Mouse (Mus musculus): ENCODE results near the gene Cd37. TPM values are rescaled to one million over a fixed set of nuclear protein-coding genes. Genes with fewer than 3 reads are reported as not detected.

The Cd37 gene
- polyA plus RNA-seq, 1 experiment from 2014 or later, result 1.4 TPM

GRCm38 (mm10) chr7:45189600-45189999, 49.3 kb downstream of the Cd37 start:
- ATAC-seq (ENCODE audit: insufficient number of reproducible peaks, low FRiP score), result no peak
- Histone ChIP-seq H3K27ac (ENCODE audit: poor library complexity, severe bottlenecking) (no peak overlapping the region), H3K9me3 (replicated peaks) (no peaks in the 10 kb centered on the region), H3K27me3 (replicated peaks) (peaks cover 89% of the 10 kb centered on the region), H3K36me3 (no peaks in the 10 kb centered on the region), H3K4me2 (no peak overlapping the region), H3K4me1 (replicated peaks) (peaks cover 13% of the 10 kb centered on the region), H3K4me3 (no peak overlapping the region), H3K9ac (no peak overlapping the region)
- 40% methylated on average over 16 of the region's 16 CpGs for WGBS

- ATAC-seq (ENCODE audit: insufficient number of reproducible peaks, low FRiP score), result no peak
- Histone ChIP-seq H3K27ac (ENCODE audit: poor library complexity, severe bottlenecking) (no peak overlapping the region), H3K4me2 (no peak overlapping the region), H3K4me1 (replicated peaks) (peaks cover 18% of the 10 kb centered on the region), H3K9me3 (replicated peaks) (no peaks in the 10 kb centered on the region), H3K9ac (no peak overlapping the region), H3K27me3 (replicated peaks) (peaks cover 98% of the 10 kb centered on the region), H3K4me3 (no peak overlapping the region), H3K36me3 (no peaks in the 10 kb centered on the region)
- WGBS, result 64% methylated on average over 7 of the region's 7 CpGs
Observed at GRCm38 (mm10) chr7:45185921-45186320, 53.0 kb downstream of the Cd37 start.

- Histone ChIP-seq H3K27me3 (replicated peaks) (peaks cover 98% of the 10 kb centered on the region), H3K36me3 (no peaks in the 10 kb centered on the region), H3K27ac (ENCODE audit: poor library complexity, severe bottlenecking) (no peak overlapping the region), H3K4me2 (no peak overlapping the region), H3K4me1 (replicated peaks) (peaks cover 23% of the 10 kb centered on the region), H3K9me3 (replicated peaks) (no peaks in the 10 kb centered on the region), H3K9ac (no peak overlapping the region), H3K4me3 (no peak overlapping the region)
- no peak for ATAC-seq (ENCODE audit: insufficient number of reproducible peaks, low FRiP score)
- WGBS, result 68% methylated on average over 7 of the region's 7 CpGs
Observed at GRCm38 (mm10) chr7:45183672-45184071, 55.2 kb downstream of the Cd37 start.

Other genes starting within 250 kb of the Cd37 start
- gene Irf3, start 241.5 kb downstream of the Cd37 start, polyA plus RNA-seq (2016; fragmentation: Nextera tagmentation; extraction: Ambion mirVana), result 59.5 and 60.8 TPM in 2 replicates
- gene Bcl2l12, start 240.4 kb downstream of the Cd37 start, polyA plus RNA-seq (2016; fragmentation: Nextera tagmentation; extraction: Ambion mirVana), result 42.1 and 42.5 TPM in 2 replicates
- gene Scaf1, start 222.8 kb downstream of the Cd37 start, polyA plus RNA-seq (2016; fragmentation: Nextera tagmentation; extraction: Ambion mirVana), result 37.0 and 41.2 TPM in 2 replicates
- 79.3 and 79.4 TPM in 2 replicates for gene Rras, start 221.2 kb downstream of the Cd37 start, polyA plus RNA-seq (2016; fragmentation: Nextera tagmentation; extraction: Ambion mirVana)
- gene Prr12, start 186.2 kb downstream of the Cd37 start, polyA plus RNA-seq (2016; fragmentation: Nextera tagmentation; extraction: Ambion mirVana), result 7.1 and 7.2 TPM in 2 replicates
- gene Nosip, start 176.7 kb downstream of the Cd37 start, polyA plus RNA-seq (2016; fragmentation: Nextera tagmentation; extraction: Ambion mirVana), result 43.3 and 45.7 TPM in 2 replicates
- 13.6 and 14.0 TPM in 2 replicates for gene Prrg2, start 176.4 kb downstream of the Cd37 start, polyA plus RNA-seq (2016; fragmentation: Nextera tagmentation; extraction: Ambion mirVana)
- gene Rcn3, start 146.9 kb downstream of the Cd37 start, polyA plus RNA-seq (2016; fragmentation: Nextera tagmentation; extraction: Ambion mirVana), result 290 and 291 TPM in 2 replicates
- 28.1 and 28.3 TPM in 2 replicates for gene Fcgrt, start 135.3 kb downstream of the Cd37 start, polyA plus RNA-seq (2016; fragmentation: Nextera tagmentation; extraction: Ambion mirVana)
- 1,003 and 1,022 TPM in 2 replicates for gene Rps11, start 114.7 kb downstream of the Cd37 start, polyA plus RNA-seq (2016; fragmentation: Nextera tagmentation; extraction: Ambion mirVana)
- 868 and 880 TPM in 2 replicates for gene Rpl13a, start 110.4 kb downstream of the Cd37 start, polyA plus RNA-seq (2016; fragmentation: Nextera tagmentation; extraction: Ambion mirVana)
- gene Gm45713, start 102.9 kb downstream of the Cd37 start, polyA plus RNA-seq (2016; fragmentation: Nextera tagmentation; extraction: Ambion mirVana), result 0.22 and 0.50 TPM in 2 replicates
- 1.1 and 1.2 TPM in 2 replicates for gene Flt3l, start 102.7 kb downstream of the Cd37 start, polyA plus RNA-seq (2016; fragmentation: Nextera tagmentation; extraction: Ambion mirVana)
- 81.3 and 86.2 TPM in 2 replicates for gene Pih1d1, start 84.8 kb downstream of the Cd37 start, polyA plus RNA-seq (2016; fragmentation: Nextera tagmentation; extraction: Ambion mirVana)
- gene Aldh16a1, start 84.5 kb downstream of the Cd37 start, polyA plus RNA-seq (2016; fragmentation: Nextera tagmentation; extraction: Ambion mirVana), result 34.9 and 39.6 TPM in 2 replicates
- gene Slc17a7, start 75.2 kb downstream of the Cd37 start, polyA plus RNA-seq (2016; fragmentation: Nextera tagmentation; extraction: Ambion mirVana), result 2.6 and 3.8 TPM in 2 replicates
- gene Gfy, start 59.5 kb downstream of the Cd37 start, polyA plus RNA-seq (2016; fragmentation: Nextera tagmentation; extraction: Ambion mirVana), result not detected in 2 replicates
- 0.40 TPM in 1 of 2 replicates, not detected in the other for gene Pth2, start 58.1 kb downstream of the Cd37 start, polyA plus RNA-seq (2016; fragmentation: Nextera tagmentation; extraction: Ambion mirVana)
- 0.62 and 0.70 TPM in 2 replicates for gene Ccdc155, start 34.2 kb downstream of the Cd37 start, polyA plus RNA-seq (2016; fragmentation: Nextera tagmentation; extraction: Ambion mirVana)
- gene Dkkl1, start 27.0 kb downstream of the Cd37 start, polyA plus RNA-seq (2016; fragmentation: Nextera tagmentation; extraction: Ambion mirVana), result 0.99 and 1.5 TPM in 2 replicates
- gene Tead2, start 23.4 kb downstream of the Cd37 start, polyA plus RNA-seq (2016; fragmentation: Nextera tagmentation; extraction: Ambion mirVana), result 131 and 138 TPM in 2 replicates
- 0.37 TPM in 2 replicates for gene Slc6a16, start 2.0 kb upstream of the Cd37 start, polyA plus RNA-seq (2016; fragmentation: Nextera tagmentation; extraction: Ambion mirVana)
- gene Slc6a21, start 38.4 kb upstream of the Cd37 start, polyA plus RNA-seq (2016; fragmentation: Nextera tagmentation; extraction: Ambion mirVana), result not detected in 2 replicates
- 15.2 and 15.4 TPM in 2 replicates for gene Trpm4, start 94.7 kb upstream of the Cd37 start, polyA plus RNA-seq (2016; fragmentation: Nextera tagmentation; extraction: Ambion mirVana)
- gene Hrc, start 96.2 kb upstream of the Cd37 start, polyA plus RNA-seq (2016; fragmentation: Nextera tagmentation; extraction: Ambion mirVana), result 25.5 and 26.9 TPM in 2 replicates
- gene Ppfia3, start 127.9 kb upstream of the Cd37 start, polyA plus RNA-seq (2016; fragmentation: Nextera tagmentation; extraction: Ambion mirVana), result 2.6 and 3.3 TPM in 2 replicates
- 0.82 and 1.1 TPM in 2 replicates for gene Lin7b, start 131.5 kb upstream of the Cd37 start, polyA plus RNA-seq (2016; fragmentation: Nextera tagmentation; extraction: Ambion mirVana)
- gene Snrnp70, start 156.6 kb upstream of the Cd37 start, polyA plus RNA-seq (2016; fragmentation: Nextera tagmentation; extraction: Ambion mirVana), result 169 and 173 TPM in 2 replicates
- 0.41 and 0.52 TPM in 2 replicates for gene Kcna7, start 166.5 kb upstream of the Cd37 start, polyA plus RNA-seq (2016; fragmentation: Nextera tagmentation; extraction: Ambion mirVana)
- 1.8 TPM in 2 replicates for gene Ntf5, start 174.6 kb upstream of the Cd37 start, polyA plus RNA-seq (2016; fragmentation: Nextera tagmentation; extraction: Ambion mirVana)
- gene Lhb, start 181.7 kb upstream of the Cd37 start, polyA plus RNA-seq (2016; fragmentation: Nextera tagmentation; extraction: Ambion mirVana), result not detected in 2 replicates
- 115 and 121 TPM in 2 replicates for gene Gys1, start 195.7 kb upstream of the Cd37 start, polyA plus RNA-seq (2016; fragmentation: Nextera tagmentation; extraction: Ambion mirVana)
- 80.7 TPM in 2 replicates for gene Ruvbl2, start 199.0 kb upstream of the Cd37 start, polyA plus RNA-seq (2016; fragmentation: Nextera tagmentation; extraction: Ambion mirVana)
- 4,047 and 4,171 TPM in 2 replicates for gene Ftl1, start 220.8 kb upstream of the Cd37 start, polyA plus RNA-seq (2016; fragmentation: Nextera tagmentation; extraction: Ambion mirVana)
- 139 and 151 TPM in 2 replicates for gene Bax, start 227.8 kb upstream of the Cd37 start, polyA plus RNA-seq (2016; fragmentation: Nextera tagmentation; extraction: Ambion mirVana)
- 0.87 TPM in 2 replicates for gene Tulp2, start 242.8 kb upstream of the Cd37 start, polyA plus RNA-seq (2016; fragmentation: Nextera tagmentation; extraction: Ambion mirVana)
- not detected in 2 replicates for gene Gm45808, start 247.7 kb upstream of the Cd37 start, polyA plus RNA-seq (2016; fragmentation: Nextera tagmentation; extraction: Ambion mirVana)
- 4.2 and 4.3 TPM in 2 replicates for gene Dhdh, start 249.7 kb upstream of the Cd37 start, polyA plus RNA-seq (2016; fragmentation: Nextera tagmentation; extraction: Ambion mirVana)

Measured in heart, embryonic 12.5 days (tissue).